In genomic region chr6:114846153-114846772, GRCm38 (mm10) we compare ENCODE assay signal across 9 mouse cellular contexts.
DNase-seq lines count a peak whose midpoint lies in the region; ATAC-seq and TF ChIP-seq lines count a peak whose summit lies in the region.
"Had no signal": no experiment of that assay in that cellular context is flagged by ENCODE, and none has a peak within 500 bp of the region (broad histone marks: within the 10 kb centered on the region; RNA-seq: fewer than 3 reads in every experiment).

No protein-coding gene starts in this region.

- H3K9ac ChIP-seq in kidney, embryonic 14.5 days (ENCODE audit: low read depth, low read length): no peak overlapping the region
- no peak overlapping the region for H3K9ac ChIP-seq in hindbrain, embryonic 14.5 days
- no peak overlapping the region for H3K9ac ChIP-seq in midbrain, postnatal 0 days (replicated peaks; ENCODE audit: low read length, poor library complexity, severe bottlenecking)

- H3K9me3 ChIP-seq in kidney, embryonic 14.5 days (ENCODE audit: control insufficient read depth, low read length): no peaks in the 10 kb centered on the region
- H3K9me3 ChIP-seq in embryonic facial prominence, embryonic 10.5 days: 0 out of 2 replicates have a peak, but pooled peaks cover 2% of the 10 kb centered on the region
- 0 out of 2 replicates have a peak, but pooled peaks cover 3% of the 10 kb centered on the region for H3K9me3 ChIP-seq in hindbrain, embryonic 14.5 days (ENCODE audit: control insufficient read depth, low read length)
- no peaks in the 10 kb centered on the region for H3K9me3 ChIP-seq in midbrain, postnatal 0 days (ENCODE audit: low read length)

- ATAC-seq in kidney, embryonic 14.5 days (ENCODE audit: low FRiP score, low TSS enrichment): peak; percentile 63
- peak; percentile 41; the same call in 1 of the 2 replicates for ATAC-seq in hindbrain, embryonic 14.5 days (ENCODE audit: low FRiP score)
- ATAC-seq in midbrain, postnatal 0 days (ENCODE audit: low FRiP score): no peak

- no peak overlapping the region; the same call in 1 of the 2 replicates for H3K27ac ChIP-seq in kidney, embryonic 14.5 days (ENCODE audit: low read depth, low read length)
- peak overlapping the region; percentile 40 for H3K27ac ChIP-seq in embryonic facial prominence, embryonic 10.5 days (replicated peaks)
- peak overlapping the region; percentile 61 for H3K27ac ChIP-seq in hindbrain, embryonic 14.5 days
- no peak overlapping the region for H3K27ac ChIP-seq in midbrain, postnatal 0 days (ENCODE audit: low read depth, low read length)
- H3K27ac ChIP-seq: heart, adult 2 months had no signal

- no peaks in the 10 kb centered on the region for H3K27me3 ChIP-seq in kidney, embryonic 14.5 days (ENCODE audit: control insufficient read depth, insufficient read depth, low read length)
- H3K27me3 ChIP-seq in embryonic facial prominence, embryonic 10.5 days (replicated peaks; ENCODE audit: low read depth, poor library complexity, severe bottlenecking): no peaks in the 10 kb centered on the region
- H3K27me3 ChIP-seq in hindbrain, embryonic 14.5 days (ENCODE audit: control insufficient read depth, insufficient read depth, low read length): no peaks in the 10 kb centered on the region
- no peaks in the 10 kb centered on the region for H3K27me3 ChIP-seq in midbrain, postnatal 0 days (ENCODE audit: insufficient read depth, low read length)

- no peak overlapping the region for H3K4me3 ChIP-seq in kidney, embryonic 14.5 days (ENCODE audit: low read length)
- no peak overlapping the region for H3K4me3 ChIP-seq in embryonic facial prominence, embryonic 10.5 days
- H3K4me3 ChIP-seq in hindbrain, embryonic 14.5 days (replicated peaks; ENCODE audit: low read length): no peak overlapping the region
- no peak overlapping the region for H3K4me3 ChIP-seq in midbrain, postnatal 0 days (ENCODE audit: low read depth, low read length)
- H3K4me3 ChIP-seq: heart, adult 2 months had no signal

- WGBS in kidney, embryonic 14.5 days: 28% methylated on average over 4 of the region's 4 CpGs
- WGBS in embryonic facial prominence, embryonic 10.5 days: 23% methylated on average over 4 of the region's 4 CpGs
- 13% methylated on average over 4 of the region's 4 CpGs for WGBS in hindbrain, embryonic 14.5 days
- WGBS in midbrain, postnatal 0 days: 28% methylated on average over 4 of the region's 4 CpGs

- H3K36me3 ChIP-seq in kidney, embryonic 14.5 days (ENCODE audit: control insufficient read depth, insufficient read depth, low read length): no peaks in the 10 kb centered on the region
- no peaks in the 10 kb centered on the region for H3K36me3 ChIP-seq in embryonic facial prominence, embryonic 10.5 days (replicated peaks)
- no peaks in the 10 kb centered on the region for H3K36me3 ChIP-seq in hindbrain, embryonic 14.5 days (replicated peaks; ENCODE audit: control insufficient read depth, insufficient read depth)
- H3K36me3 ChIP-seq in midbrain, postnatal 0 days (ENCODE audit: insufficient read depth, low read length): no peaks in the 10 kb centered on the region

- no peak for DNase-seq in kidney, postnatal 14 days
- DNase-seq in embryonic facial prominence, embryonic 10.5 days (ENCODE audit: low spot score): no peak
- DNase-seq in hindbrain, embryonic 14.5 days (ENCODE audit: low spot score): peak; percentile 31
- peak; percentile 36 for DNase-seq in midbrain, postnatal 0 days (ENCODE audit: low spot score)
- no peak for DNase-seq in left cerebral cortex, adult 9 months (ENCODE audit: low spot score in 2 of 2)
- no peak for DNase-seq in adrenal gland, postnatal 4 days (ENCODE audit: low spot score in 2 of 2)
- no peak for DNase-seq in adrenal gland, postnatal 36 days
- DNase-seq: heart, adult 2 months had no signal

- H3K4me1 ChIP-seq in kidney, embryonic 14.5 days (ENCODE audit: control insufficient read depth, insufficient read depth, low read length): peaks cover 30% of the 10 kb centered on the region
- H3K4me1 ChIP-seq in embryonic facial prominence, embryonic 10.5 days: peaks cover 59% of the 10 kb centered on the region
- H3K4me1 ChIP-seq in hindbrain, embryonic 14.5 days (replicated peaks; ENCODE audit: control insufficient read depth, insufficient read depth, low read length): peaks cover 13% of the 10 kb centered on the region
- peaks cover 4% of the 10 kb centered on the region; the same call in 1 of the 2 replicates for H3K4me1 ChIP-seq in midbrain, postnatal 0 days (ENCODE audit: insufficient read depth, low read length)

- TF ChIP-seq CTCF in midbrain, postnatal 0 days (IDR thresholded peaks at IDR 0.05): no peak

- H3K4me2 ChIP-seq in kidney, embryonic 14.5 days (replicated peaks; ENCODE audit: low read depth, low read length): no peak overlapping the region
- H3K4me2 ChIP-seq in hindbrain, embryonic 14.5 days (replicated peaks): no peak overlapping the region
- no peak overlapping the region for H3K4me2 ChIP-seq in midbrain, postnatal 0 days (ENCODE audit: low read depth, low read length, poor library complexity, severe bottlenecking)

Comparison
In these comparisons a context has a peak if more than half of its experiments do, and no peak if none do; other contexts are left out.
1. H3K27ac ChIP-seq: peak in embryonic facial prominence, embryonic 10.5 days (single experiment) and hindbrain, embryonic 14.5 days (single experiment); none in kidney, embryonic 14.5 days (single experiment) and midbrain, postnatal 0 days (single experiment).
2. DNase-seq: peak in hindbrain, embryonic 14.5 days (single experiment) and midbrain, postnatal 0 days (single experiment); none in kidney, postnatal 14 days (single experiment), embryonic facial prominence, embryonic 10.5 days (single experiment), left cerebral cortex, adult 9 months (0 of 2), adrenal gland, postnatal 4 days (0 of 2) and adrenal gland, postnatal 36 days (0 of 2).